Mouse (Mus musculus) hindbrain, embryonic 11.5 days (tissue): ENCODE data around the gene Snapc1. TPM values are rescaled to one million over a fixed set of nuclear protein-coding genes. Genes with fewer than 3 reads are reported as not detected.

Experiments
- ATAC-seq: fragments of 200-750 bp; cut with Nextera tagmentation; 2 replicates; pipeline ENCODE4 v1.8.0; 2017; ENCODE audit warnings: mild to moderate bottlenecking, moderate TSS enrichment, moderate library complexity; ENCODE audit not compliant: low FRiP score
- DNase-seq: peaks from one replicate; pipeline ENCODE4 v3.0.0-alpha.2; 2015; ENCODE audit warnings: low spot score
- H3K27ac ChIP-seq: fragments of 300-500 bp; sonication (generic); 2 replicates; pipeline ENCODE4 v1.5.1; 2014; ENCODE audit warnings: mild to moderate bottlenecking, low read depth, low read length
- H3K27me3 ChIP-seq: fragments of 300-500 bp; sonication (generic); 2 replicates; pipeline ENCODE4 v1.6.1; 2014; ENCODE audit warnings: mild to moderate bottlenecking, low read length, moderate library complexity, mixed read lengths; ENCODE audit not compliant: control insufficient read depth, insufficient read depth
- H3K36me3 ChIP-seq: fragments of 300-500 bp; sonication (generic); 2 replicates; pipeline ENCODE4 v1.6.1; 2014; ENCODE audit warnings: mild to moderate bottlenecking, low read length, moderate library complexity, mixed read lengths; ENCODE audit not compliant: control insufficient read depth, insufficient read depth
- H3K4me1 ChIP-seq: fragments of 300-500 bp; sonication (generic); replicated peaks from 2 replicates; pipeline ENCODE4 v1.6.1; 2014; ENCODE audit warnings: low read length, mixed read lengths; ENCODE audit not compliant: control insufficient read depth, insufficient read depth
- H3K4me2 ChIP-seq: fragments of 300-500 bp; sonication (generic); replicated peaks from 2 replicates; pipeline ENCODE4 v1.6.1; 2014; ENCODE audit warnings: mild to moderate bottlenecking, low read depth, low read length
- H3K4me3 ChIP-seq: fragments of 300-500 bp; sonication (generic); 2 replicates; pipeline ENCODE4 v1.5.1; 2014; ENCODE audit warnings: low read depth, low read length
- H3K9ac ChIP-seq: fragments of 300-500 bp; sonication (generic); 2 replicates; pipeline ENCODE4 v1.6.1; 2014; ENCODE audit warnings: low read depth, low read length
- H3K9me3 ChIP-seq: fragments of 300-500 bp; sonication (generic); 2 replicates; pipeline ENCODE4 v1.6.1; 2016; ENCODE audit warnings: low read length; ENCODE audit not compliant: control insufficient read depth
- WGBS: fragments of 180-500 bp; shearing (Covaris S2); extraction: QIAGEN DNeasy Blood & Tissue Kit; methylation state at CpG from one replicate; pipeline ENCODE4 v1.1.7; 2014; 5-methylcytosine and 5-hydroxymethylcytosine counted together
- polyA plus RNA-seq: library from polyadenylated mRNA; unstranded; fragments of >200 nt; fragmentation: Nextera tagmentation; extraction: Ambion mirVana; gene quantifications from 2 replicates; pipeline ENCODE4 v1.2.1, GENCODE M21; 2014

The Snapc1 gene
- polyA plus RNA-seq, 1 experiment from 2014 or later, result 24.1 TPM

DNA sequence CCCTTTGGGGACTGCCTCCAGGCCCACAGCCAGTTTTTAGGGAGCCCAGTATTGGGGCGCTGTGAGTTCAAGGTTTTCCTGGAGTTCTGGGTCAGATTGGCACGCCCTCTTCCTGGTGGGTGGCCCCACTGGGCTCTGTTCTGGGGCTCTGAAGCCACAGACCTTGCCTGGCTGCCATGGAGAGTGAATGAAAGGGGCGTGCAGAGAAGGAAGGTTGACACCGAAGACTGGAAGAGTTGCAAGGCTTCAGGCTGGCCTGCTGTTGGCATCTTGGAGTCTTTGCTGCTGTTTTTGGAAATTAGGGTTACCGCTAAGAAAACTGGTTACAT, 33.8 kb downstream of the Snapc1 start:
- Histone ChIP-seq H3K9ac (peak overlapping the region; percentile 67; the same call in 1 of the 2 replicates), H3K9me3 (no peaks in the 10 kb centered on the region), H3K4me1 (peaks cover 2% of the 10 kb centered on the region; the same call in 1 of the 2 replicates), H3K4me2 (peak overlapping the region; percentile 91), H3K27me3 (peaks cover 9% of the 10 kb centered on the region; the same call in 1 of the 2 replicates), H3K4me3 (peak overlapping the region; percentile 52), H3K27ac (no peak overlapping the region), H3K36me3 (no peaks in the 10 kb centered on the region)
- DNase-seq (peak; percentile 40), ATAC-seq (peak; percentile 59; the same call in 1 of the 2 replicates)
- WGBS, result 32% methylated on average over 5 of the region's 5 CpGs

DNA sequence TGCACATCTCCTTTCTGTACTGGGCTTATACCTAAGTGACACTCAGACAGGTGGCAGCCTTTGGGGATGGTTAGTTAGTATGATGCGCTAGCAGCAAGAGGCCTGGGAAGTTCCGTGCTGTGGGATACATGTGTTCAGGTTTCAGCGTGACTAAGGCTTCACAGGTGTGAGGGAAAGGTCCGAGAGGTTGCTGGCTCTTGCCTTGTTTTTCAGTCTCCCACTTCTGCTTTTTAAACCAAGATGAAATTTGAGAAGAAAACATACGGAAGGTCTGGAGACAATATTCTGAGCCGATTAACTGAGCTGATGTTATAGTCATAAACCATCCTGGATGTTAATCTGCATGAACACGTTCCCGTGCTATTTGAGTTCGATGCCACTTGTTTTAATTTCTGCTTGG, 38.2 kb downstream of the Snapc1 start:
- Histone ChIP-seq H3K4me3 (no peak overlapping the region), H3K36me3 (no peaks in the 10 kb centered on the region), H3K4me1 (peaks cover 2% of the 10 kb centered on the region; the same call in 1 of the 2 replicates), H3K9ac (no peak overlapping the region), H3K4me2 (no peak overlapping the region), H3K9me3 (no peaks in the 10 kb centered on the region), H3K27me3 (peaks cover 3% of the 10 kb centered on the region; the same call in 1 of the 2 replicates), H3K27ac (no peak overlapping the region)
- ATAC-seq, result no peak
- 83% methylated on average over 9 of the region's 9 CpGs for WGBS
- no peak for DNase-seq

DNA sequence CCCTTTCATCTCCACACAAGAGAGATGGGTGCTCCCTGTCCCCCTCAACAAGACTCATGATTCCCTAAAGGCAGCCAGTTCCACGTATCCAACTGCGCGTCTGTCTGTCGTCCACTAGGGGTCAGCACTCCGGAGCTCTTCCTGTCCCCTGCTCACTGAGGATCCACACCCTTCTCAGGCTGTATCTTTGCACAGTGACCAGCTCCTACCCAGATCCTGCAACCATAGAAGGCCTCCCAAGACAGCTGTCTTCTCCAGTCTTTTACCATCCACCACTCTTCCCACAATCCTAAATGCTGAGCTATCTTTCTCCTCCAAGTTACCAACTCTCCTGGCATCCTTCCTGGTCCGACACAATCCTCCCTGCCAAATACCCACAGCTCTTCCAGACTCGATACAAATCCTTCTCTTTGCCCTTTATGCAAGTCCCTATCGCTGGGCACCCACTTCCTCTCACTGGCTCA, 45.2 kb downstream of the Snapc1 start:
- Histone ChIP-seq H3K36me3 (no peaks in the 10 kb centered on the region), H3K9me3 (no peaks in the 10 kb centered on the region), H3K4me2 (no peak overlapping the region), H3K9ac (no peak overlapping the region), H3K27ac (no peak overlapping the region), H3K4me1 (no peaks in the 10 kb centered on the region), H3K27me3 (no peaks in the 10 kb centered on the region), H3K4me3 (no peak overlapping the region)
- DNase-seq, result peak; percentile 74
- ATAC-seq, result 0 out of 2 replicates have a peak, but pooled peaks have one; percentile 45
- 30% methylated on average over 8 of the region's 8 CpGs for WGBS

DNA sequence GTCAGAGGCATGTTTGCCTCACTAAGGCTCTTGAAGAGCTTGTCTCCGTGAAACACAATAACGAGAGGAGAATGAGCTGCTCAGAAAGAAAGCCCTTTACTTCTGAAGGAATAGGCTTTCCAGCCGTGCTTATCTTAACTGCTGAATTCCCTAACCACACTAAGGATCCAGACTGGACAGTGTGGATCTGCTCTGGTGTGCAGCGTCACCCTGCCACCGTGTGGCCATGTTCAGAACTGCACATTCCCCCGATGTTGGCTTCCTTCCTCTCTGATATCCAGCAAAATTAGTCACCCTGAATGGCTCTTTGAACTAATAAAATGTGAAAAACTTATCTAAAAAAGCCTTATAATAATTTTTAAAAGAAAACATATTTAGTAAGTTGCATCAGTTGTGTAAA, 49.5 kb downstream of the Snapc1 start:
- DNase-seq, result peak; percentile 89

DNA sequence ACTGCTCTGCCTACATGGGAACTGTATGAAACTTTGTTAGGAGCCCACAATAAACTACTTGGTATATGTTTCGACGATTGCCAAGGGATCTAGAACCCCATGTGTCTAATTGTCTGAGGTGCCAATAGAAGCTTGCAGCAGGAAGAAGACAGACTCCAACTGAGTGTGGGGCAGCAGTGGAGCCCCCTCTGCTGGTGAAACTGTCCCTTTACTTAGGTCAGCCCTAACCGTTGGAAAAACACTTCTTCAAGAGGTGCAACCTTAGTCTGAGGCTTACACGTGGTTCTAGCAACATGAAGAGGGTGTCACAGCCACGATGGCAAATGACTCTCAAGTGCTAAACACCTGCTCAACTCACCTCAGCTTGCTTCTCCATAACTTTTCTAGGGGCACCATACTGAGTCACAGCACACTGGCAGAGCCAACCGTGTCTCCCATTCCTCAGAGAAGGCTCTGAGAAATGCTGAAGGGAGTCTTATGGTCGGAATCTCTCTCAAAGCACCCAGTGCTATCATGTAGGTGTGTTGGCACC, 50.5 kb downstream of the Snapc1 start:
- Histone ChIP-seq H3K4me3 (no peak overlapping the region), H3K27ac (no peak overlapping the region), H3K36me3 (no peaks in the 10 kb centered on the region), H3K4me2 (no peak overlapping the region), H3K9me3 (no peaks in the 10 kb centered on the region), H3K4me1 (no peaks in the 10 kb centered on the region), H3K27me3 (no peaks in the 10 kb centered on the region), H3K9ac (no peak overlapping the region)
- 55% methylated on average over 7 of the region's 7 CpGs for WGBS
- no peak for ATAC-seq
- DNase-seq, result no peak

More for the DNA sequence above, 49.5 kb downstream of the Snapc1 start:
- Histone ChIP-seq H3K4me2 (no peak overlapping the region), H3K9me3 (no peaks in the 10 kb centered on the region), H3K4me1 (no peaks in the 10 kb centered on the region), H3K9ac (no peak overlapping the region), H3K27me3 (no peaks in the 10 kb centered on the region), H3K36me3 (no peaks in the 10 kb centered on the region), H3K4me3 (no peak overlapping the region), H3K27ac (no peak overlapping the region)
- ATAC-seq, result peak; percentile 71; the same call in 1 of the 2 replicates
- WGBS, result 1% methylated on average over 6 of the region's 6 CpGs

DNA sequence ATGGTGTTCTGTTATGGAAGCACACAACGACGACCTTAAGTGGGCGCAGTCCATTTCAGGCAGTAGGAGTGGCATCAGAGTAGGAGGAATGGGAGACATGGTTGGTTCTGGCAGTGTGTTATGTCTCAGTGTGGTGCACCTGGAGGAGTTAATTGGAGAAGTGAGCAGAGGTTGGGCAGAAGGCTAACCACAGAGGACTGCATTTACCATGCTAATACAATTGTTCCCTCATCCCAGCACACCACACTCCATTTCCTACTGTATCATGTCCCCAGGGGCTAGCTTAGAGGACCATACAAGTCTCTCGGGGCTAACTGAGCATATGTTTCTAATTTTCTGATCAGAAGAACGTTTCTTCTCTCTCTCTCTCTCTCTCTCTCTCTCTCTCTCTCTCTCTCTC, 51.2 kb downstream of the Snapc1 start:
- ATAC-seq, result no peak
- no peak for DNase-seq
- Histone ChIP-seq H3K27me3 (no peaks in the 10 kb centered on the region), H3K9ac (no peak overlapping the region), H3K9me3 (no peaks in the 10 kb centered on the region), H3K27ac (no peak overlapping the region), H3K4me3 (no peak overlapping the region), H3K4me2 (no peak overlapping the region), H3K4me1 (no peaks in the 10 kb centered on the region), H3K36me3 (no peaks in the 10 kb centered on the region)
- WGBS, result 86% methylated on average over 5 of the region's 5 CpGs

DNA sequence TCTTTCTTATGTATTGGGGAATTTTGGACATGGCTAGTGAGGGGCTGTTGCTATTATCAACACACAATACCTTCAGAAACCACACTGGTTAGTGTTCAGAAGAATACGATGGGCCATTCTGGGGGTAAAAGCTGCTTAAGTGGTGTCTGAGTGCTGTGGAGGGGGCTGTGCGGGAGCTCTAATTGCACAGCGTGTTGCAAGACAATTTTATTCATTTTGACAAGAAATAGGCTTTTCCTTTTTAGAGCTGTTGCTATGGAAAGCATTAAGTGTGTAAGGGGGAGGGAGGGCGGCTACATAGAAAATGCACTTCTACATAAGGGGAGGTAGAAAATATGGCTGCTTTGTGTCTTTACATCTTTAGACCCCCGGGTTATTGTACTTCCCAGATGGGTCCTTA, 59.0 kb downstream of the Snapc1 start:
- no peak overlapping the region for H3K9ac ChIP-seq
- no peak overlapping the region for H3K27ac ChIP-seq
- H3K9me3 ChIP-seq, result no peaks in the 10 kb centered on the region
- H3K27me3 ChIP-seq, result no peaks in the 10 kb centered on the region
- H3K4me1 ChIP-seq, result no peaks in the 10 kb centered on the region
- H3K4me2 ChIP-seq, result no peak overlapping the region
- WGBS, result 78% methylated on average over 5 of the region's 5 CpGs
- no peaks in the 10 kb centered on the region for H3K36me3 ChIP-seq
- DNase-seq (no peak), ATAC-seq (no peak)
- H3K4me3 ChIP-seq, result no peak overlapping the region

DNA sequence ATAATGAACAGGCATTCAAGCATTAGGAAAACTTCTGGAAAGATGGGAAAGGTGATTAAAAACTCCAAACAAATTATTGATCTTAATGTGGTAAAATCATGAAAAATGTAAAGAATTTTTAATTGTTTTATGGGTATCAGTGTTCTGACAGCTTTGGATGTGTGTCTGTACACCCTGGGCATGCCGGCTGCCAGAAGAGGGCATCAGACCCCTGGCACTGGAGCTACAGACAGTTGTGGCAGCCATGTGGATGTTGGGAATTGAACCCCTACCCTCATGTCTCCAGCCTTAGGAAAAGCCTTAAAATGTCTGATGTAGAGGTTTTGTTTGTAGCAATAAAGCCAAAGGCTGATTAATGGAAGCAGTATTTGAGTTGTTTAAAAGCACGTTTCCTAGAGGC, 60.6 kb downstream of the Snapc1 start:
- H3K36me3 ChIP-seq, result no peaks in the 10 kb centered on the region
- H3K9me3 ChIP-seq, result no peaks in the 10 kb centered on the region
- H3K4me2 ChIP-seq, result no peak overlapping the region
- no peaks in the 10 kb centered on the region for H3K27me3 ChIP-seq
- H3K4me3 ChIP-seq, result no peak overlapping the region
- no peak overlapping the region for H3K9ac ChIP-seq
- DNase-seq, result no peak
- H3K27ac ChIP-seq, result no peak overlapping the region
- no peaks in the 10 kb centered on the region for H3K4me1 ChIP-seq
- no peak for ATAC-seq
- 89% methylated on average over 2 of the region's 2 CpGs for WGBS
